Mouse (Mus musculus): ENCODE data around the gene Srrm1. TPM values are rescaled to one million over a fixed set of nuclear protein-coding genes. Genes with fewer than 3 reads are reported as not detected.
"Not testable (repeated sequence)": the region's sequence is repeated elsewhere in the genome, so short reads cannot be mapped to it uniquely, and the experiment has no call there.

Srrm1 gene
- total RNA-seq, 2 experiments from 2014 or later, result 80.5 to 144 TPM

DNA sequence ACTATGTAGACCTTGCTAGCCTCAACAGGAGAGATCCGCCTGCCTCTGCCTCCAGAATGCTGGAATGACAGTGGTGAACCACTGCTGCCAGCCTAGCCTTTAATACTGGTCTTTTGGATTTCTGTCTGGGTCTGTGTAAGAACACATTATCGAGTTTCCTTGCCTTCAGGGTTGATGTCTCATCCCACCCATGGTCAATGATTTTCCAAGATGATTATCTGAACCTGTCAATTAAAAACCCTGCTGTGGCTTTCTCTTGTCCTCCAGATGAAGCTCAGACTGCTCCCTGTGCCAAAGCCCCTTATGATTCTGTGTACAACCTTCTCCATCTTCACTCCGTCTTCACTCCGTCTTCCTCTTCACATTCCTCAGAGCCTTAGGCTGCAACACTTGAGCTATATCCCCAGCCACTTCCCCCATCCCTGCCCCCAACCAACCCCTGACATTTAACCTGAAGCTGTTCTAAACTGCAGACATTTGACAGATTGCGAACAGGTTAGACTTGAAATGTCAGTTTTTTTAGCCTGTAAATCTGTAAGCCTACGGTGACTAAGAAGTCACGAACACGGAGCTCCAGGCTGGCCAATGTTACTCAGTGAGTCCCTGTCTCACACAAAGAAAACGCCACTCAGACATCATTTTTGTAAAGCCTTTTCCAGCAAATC, 2.9 kb upstream of the Srrm1 start:
- ATAC-seq (ENCODE audit: poor library complexity, severe bottlenecking), result no peak

DNA sequence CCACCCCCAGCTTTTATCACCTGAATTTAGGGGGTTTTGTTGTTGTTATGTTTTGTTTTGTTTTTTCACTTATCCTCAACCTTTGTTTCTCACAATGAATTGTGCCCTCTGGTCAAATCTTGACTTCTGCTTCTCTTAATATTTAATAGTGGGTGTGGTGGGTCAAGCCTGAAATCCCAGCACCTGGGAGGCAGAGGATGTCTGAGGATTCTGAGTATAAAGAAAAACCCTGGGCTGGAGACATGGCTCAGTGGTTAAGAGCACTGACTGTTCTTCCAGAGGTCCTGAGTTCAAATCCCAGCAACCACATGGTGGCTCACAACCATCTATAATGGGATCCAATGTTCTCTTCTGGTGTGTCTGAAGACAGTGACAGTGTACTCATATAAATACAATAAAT, 1.6 kb upstream of the Srrm1 start:
- not testable (repeated sequence) for ATAC-seq (ENCODE audit: poor library complexity, severe bottlenecking)

DNA sequence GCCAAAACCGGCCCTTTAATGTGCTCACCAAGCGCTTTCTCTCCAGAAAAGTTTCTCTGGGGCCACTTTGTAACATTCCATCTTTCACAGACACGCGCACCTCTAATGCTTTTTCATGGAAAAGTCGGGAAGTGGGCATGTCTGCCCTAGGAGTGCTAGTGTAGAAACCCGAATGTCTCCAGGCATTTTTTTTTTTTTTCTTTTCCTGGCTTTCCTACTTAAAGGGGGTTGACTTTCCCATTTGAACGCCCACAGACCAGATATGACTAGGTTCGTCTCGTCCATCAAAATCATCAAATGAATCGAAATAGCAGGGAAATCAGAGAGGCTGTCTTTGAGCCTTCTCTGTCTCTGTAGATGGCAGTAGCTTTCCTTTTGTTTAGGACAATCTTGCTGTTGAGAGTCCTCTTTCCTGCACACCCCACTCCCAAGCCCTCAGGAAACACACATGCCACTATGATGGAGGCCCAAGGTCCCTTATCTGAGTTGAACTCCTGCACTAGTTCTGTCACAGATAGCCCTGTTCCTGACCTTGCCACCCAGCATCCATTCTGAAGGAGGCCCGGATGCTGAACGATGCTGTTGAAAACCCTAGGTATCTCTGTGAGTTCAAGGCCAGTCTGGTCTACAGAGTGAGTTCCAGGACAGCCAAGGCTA, 801 bp upstream of the Srrm1 start:
- no peak for ATAC-seq (ENCODE audit: poor library complexity, severe bottlenecking)

DNA sequence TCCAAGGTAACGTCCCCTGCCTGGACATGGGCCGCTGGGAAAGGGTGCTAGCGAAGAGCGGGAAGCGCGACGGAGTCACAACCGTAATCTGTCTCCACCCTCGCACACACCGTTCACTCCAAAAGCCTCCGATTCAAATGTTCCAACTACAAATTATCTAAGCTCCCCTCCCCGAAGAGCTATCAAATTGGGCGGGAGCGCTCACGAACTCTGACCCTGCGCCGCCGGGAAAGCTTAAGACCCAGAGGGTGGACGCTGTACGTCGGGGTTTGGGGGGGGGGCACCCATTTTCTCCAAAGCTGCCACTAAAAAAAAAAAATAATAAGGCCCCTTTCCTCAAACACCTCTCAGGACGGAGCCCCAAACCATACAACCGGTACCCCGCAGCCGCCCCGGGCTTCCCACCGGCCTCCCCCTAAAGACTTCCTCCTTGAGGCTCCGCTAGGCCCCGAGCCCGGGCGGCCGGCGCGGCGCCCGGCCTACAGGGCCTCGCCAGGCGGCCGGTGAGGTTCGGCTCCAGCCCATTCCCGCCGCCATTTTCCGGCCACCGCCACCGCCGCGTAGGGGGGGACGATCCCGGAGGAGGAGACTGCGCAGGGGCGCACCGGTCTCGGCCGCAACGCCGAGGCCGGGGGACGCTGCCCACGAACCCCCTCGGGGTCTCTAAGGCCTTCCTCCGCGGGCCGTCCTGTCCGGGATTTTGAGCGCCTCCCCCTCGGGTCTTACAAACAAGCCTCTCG, 625 bp downstream of the Srrm1 start:
- ATAC-seq (ENCODE audit: poor library complexity, severe bottlenecking), result peak; percentile 31

DNA sequence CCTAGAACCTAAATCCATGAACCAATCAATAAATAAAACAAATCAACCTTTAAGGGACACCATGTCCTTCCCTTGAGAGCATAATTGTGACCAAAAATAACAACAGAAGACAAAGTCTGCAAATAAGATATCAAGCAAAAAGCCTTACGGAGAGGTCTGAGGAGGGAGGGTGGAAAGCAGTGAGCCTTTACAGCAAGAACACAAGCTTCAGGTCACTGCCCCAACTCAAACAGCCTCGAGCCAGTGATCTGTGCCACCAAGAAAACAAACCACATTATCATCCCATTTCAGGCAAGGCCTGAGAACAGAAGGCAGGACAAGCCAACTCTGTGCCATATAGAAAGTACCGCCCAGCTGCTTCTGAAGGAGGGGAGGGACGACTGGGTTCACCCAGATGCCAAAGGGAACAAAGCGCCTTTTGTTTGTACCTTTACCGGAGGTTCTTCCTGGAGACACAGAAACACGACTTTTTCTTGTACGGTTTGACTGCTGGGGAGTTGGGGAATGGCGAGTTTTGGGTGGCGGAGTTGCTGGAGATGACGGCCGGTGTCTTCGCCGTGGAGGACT, 15.7 kb downstream of the Srrm1 start:
- ATAC-seq (ENCODE audit: poor library complexity, severe bottlenecking), result no peak

DNA sequence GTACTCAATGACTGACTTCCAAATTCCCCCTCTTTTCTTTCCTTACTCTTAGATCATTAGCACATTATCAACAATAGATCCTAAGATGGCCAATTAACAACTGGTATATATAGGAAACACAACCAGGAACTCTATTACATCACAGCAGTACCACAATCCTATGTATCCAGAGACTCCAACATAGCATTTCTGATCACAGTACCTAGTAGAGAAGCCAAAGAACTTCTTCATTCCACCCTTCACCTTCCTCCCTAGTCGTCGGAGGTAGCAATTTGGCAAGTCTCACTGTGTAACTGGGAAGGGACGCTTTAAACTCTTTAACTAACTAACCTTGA, 17.1 kb downstream of the Srrm1 start:
- ATAC-seq (ENCODE audit: poor library complexity, severe bottlenecking), result no peak

DNA sequence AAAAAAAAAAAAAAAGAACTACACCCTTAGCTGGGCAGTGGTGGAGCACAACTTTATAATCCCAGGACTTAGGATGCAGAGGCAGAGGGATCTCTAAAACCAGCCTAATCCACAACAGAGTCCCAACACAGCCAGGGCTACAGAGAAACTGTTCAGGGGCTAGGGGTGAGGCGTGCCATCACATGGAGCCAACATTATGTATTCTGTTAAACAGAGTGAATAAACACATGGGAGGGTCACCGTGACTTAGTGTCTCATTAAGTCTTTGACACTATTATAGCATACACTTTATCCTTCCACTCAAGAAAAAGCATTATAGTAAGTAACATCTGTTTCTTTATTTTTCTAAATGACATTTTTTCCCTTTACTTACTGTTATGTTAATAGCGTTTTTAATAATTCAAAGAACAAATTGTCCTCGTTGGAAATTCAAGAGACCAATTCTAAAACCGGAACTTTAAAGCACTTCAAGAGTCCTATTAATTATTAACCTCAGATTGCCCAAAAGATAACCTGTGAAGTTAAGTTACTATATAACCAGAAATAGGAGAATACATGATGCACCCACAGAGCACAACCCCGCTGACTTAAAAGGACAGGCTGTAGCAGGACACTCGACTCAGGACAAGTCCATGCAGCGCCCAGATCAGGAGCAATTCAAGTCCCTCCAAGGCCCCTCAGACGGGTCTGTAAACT, 17.6 kb downstream of the Srrm1 start:
- ATAC-seq (ENCODE audit: poor library complexity, severe bottlenecking), result no peak

DNA sequence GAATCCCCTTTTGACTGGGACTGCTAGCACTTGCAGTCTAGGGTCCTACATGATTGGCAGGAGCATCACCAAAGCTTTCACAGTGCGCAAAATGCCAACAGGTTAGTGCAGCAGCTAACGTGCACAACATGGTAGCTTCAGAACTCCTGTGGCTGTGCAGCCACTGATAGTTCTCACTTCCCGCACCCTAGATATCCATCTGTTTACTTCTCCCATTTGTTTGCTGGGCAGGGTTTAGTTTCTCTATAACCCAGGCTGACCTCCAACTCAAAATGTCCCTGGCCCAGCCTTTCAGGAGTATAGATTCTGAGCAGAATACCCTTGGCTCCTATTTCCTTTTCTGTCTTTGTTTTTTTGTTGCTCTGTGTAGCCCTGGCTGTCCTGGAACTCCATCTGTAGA, 26.7 kb downstream of the Srrm1 start:
- no peak for ATAC-seq (ENCODE audit: poor library complexity, severe bottlenecking)

DNA sequence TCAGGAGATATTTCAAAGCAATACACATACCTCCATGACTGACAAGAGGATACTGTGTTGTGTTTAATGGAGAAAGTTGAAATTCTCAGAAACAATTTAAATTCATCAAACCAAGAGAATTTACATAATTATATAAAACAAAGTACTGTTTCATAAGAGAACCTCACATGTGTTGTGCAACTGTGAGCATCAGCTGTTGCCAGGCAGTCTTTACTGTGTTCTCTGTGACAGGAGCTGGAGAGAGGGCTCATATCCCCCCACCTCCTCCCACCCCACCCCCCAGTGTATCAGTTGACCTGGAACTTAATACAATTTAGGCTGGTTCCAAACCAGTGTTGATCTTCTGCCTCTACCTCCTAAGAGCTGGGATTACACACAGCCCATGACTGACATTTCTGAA, 27.1 kb downstream of the Srrm1 start:
- no peak for ATAC-seq (ENCODE audit: poor library complexity, severe bottlenecking)

DNA sequence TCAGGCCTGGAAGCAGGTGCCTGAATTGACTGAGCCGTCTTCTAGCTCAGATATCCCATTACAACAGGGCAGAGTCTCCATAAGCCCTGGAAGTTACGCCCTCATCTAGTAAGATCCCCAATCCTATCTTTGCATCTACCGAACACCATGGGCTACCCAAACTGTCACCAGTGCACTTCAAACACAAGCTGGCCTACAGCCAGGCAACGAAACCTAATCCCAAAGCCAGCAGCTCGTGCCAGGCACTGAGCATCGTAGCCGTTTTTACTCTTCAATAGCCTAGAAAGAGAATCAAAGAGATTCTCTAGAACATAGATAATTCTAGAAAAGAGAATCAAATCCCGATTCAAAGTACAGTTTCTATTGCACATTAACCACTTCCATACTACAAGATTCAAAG, 30.1 kb downstream of the Srrm1 start:
- no peak for ATAC-seq (ENCODE audit: poor library complexity, severe bottlenecking)

DNA sequence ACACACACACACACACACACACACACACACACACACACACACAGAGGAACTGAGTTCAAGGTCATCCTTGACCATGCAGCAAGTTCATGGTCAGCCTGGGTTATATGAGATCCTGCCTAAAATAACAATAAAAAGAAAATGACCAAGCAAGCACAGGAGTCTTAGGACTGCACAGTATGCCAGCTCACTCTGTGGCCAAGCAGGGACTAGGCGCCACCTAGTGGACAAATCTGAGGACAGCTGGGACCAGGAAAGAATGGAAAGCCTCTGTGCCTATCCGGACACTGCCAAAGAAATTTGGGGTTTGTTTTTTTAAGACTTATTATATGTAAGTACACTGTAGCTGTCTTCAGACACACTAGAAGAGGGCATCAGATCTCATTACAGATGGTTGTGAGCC, 35.2 kb downstream of the Srrm1 start:
- peak; percentile 53 for ATAC-seq (ENCODE audit: poor library complexity, severe bottlenecking)

DNA sequence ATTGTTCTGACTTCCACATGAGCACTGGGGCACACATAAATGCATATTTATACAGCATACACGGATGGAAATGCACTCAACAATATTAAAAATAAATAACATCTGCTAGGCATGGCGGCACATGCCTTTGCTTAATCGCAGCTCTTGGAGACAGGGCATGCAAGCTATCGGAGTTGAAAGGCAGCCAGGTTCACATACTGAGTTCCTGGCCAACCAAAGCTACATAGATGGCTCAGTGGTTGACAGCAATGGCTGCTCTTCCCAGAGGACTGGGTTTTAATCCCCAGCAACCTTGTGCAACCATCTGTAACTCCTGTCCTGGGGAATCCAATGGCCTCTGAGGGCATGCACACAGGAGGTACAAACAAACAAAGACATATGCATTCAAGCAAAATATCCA, 35.6 kb downstream of the Srrm1 start:
- no peak for ATAC-seq (ENCODE audit: poor library complexity, severe bottlenecking)

DNA sequence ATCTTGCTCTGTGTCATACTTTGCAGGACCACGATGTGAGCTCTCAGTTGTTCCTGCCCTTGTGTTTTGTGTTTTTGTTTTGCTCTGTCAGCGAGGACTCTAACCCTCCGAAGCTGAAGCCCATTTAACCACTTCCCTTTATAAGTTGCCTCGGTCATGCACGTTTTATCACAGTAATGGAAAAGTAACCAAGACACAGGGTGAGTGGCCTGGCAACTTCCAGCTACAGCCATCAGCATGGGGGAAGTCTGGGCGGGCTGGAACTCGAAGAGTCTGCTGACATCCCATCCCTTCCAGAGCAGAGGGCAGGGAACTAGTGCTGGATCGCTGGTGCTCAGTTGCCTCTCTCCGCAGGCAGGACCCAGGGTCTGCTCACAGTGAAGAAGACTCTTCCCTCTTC, 37.8 kb downstream of the Srrm1 start:
- no peak for ATAC-seq (ENCODE audit: poor library complexity, severe bottlenecking)

DNA sequence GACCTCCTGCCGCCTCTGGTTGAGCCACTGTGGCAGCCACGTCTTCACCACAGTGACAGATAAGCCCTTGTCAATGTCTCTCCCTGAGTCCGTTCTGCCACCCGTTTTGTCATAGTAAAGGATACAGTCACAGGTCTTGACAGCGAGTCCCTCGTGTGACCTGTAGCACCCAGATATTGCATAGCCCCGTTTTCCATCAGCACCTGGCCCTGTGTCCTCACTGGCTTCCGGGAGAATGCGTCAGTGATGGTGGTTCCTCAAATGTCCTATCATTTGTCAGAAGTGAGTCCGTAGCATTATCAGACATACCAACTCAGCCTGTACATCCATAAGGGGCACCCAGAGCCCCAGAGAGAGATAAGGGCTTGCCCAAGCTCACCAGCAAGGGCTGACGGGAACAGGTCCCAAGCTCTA, 38.7 kb downstream of the Srrm1 start:
- ATAC-seq (ENCODE audit: poor library complexity, severe bottlenecking), result peak; percentile 46

DNA sequence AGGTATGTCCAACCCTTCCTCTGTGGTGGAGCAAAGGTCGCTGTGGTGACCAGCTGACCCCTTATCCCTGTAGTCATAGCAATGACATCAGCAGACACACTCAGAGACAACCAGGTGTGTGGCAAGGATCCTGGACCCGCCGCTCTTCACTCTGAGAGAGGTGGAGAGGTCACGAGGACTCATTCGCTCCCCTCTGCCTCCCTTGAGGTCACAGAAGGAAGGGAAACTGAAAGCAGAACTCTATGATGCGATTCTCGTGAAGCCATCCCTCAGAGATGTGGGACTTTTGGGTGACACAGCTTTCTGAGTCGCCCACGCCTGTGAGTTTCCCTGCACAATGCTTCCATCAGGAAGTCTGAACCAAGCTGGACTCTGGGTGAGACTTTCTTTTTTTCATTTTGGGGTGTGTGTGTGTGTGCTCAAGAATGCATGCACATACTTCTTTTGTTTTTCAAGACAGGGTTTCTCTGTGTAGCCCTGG, 39.3 kb downstream of the Srrm1 start:
- peak; percentile 82 for ATAC-seq (ENCODE audit: poor library complexity, severe bottlenecking)

DNA sequence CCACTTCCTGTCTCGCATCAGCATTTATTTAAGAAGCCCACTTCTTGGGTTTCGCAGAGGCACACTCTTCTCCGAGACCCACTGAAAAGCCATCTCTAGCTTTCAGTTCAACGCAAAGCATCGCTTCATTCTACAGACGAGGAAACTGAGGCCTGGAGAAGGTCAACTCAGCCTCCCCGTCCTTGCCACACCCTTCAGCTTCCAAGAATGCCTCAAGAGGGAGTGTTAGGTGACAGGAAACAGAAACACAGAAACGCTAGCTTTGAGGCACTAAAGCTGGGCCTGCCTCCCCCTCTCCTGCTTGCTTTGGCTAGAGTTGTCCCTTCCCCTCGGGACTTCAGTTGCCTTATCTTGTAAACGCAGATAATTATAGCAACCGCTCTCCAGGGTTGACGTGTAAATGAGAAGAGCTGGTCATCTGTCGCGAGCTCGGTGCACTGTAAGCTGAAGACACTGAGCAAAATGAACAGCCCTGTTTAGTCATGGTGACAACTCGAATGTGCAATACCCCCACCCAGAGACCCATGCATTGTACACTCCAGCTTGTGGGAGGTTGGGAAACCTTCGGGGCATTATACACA, 39.9 kb downstream of the Srrm1 start:
- ATAC-seq (ENCODE audit: poor library complexity, severe bottlenecking), result peak; percentile 34

DNA sequence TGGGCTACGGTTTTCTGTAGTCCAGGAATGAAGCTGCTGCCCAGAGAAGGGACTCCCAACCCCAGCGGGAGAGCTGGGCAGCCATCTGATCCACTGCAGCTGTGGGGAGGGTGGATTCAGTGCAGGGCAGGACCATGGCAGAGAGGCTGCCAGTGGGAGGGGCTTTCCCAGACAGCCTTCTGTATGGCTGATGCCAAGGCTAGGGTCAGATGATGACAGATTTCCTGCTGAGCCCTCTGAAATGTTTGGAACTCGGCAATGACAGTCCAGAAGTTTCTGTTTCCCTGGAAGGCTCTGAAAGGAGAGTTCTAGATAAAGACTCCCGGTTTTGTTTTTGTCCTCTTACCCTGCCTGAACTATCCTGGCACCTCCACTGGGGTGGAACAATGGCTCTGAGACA, 40.4 kb downstream of the Srrm1 start:
- ATAC-seq (ENCODE audit: poor library complexity, severe bottlenecking), result no peak

DNA sequence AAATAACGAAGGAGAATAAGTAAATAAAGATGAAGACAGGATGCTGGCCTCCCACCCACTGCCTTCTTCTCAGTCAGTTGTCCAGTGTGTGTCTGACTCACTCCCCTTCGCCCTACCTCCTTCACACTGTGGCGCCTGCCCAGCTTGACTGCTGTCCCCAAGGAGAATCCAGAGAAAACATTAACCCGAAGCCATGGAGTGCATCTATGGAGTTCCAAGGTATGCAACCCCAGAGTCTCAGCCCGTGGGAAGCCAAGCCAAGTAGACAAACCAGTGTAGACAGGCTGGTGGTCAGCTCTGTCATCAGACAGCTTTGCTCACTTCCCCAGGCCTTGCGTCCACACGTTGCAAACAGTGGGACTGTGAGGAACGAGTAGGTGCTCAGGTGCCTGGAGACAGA, 42.8 kb downstream of the Srrm1 start:
- ATAC-seq (ENCODE audit: poor library complexity, severe bottlenecking), result no peak

DNA sequence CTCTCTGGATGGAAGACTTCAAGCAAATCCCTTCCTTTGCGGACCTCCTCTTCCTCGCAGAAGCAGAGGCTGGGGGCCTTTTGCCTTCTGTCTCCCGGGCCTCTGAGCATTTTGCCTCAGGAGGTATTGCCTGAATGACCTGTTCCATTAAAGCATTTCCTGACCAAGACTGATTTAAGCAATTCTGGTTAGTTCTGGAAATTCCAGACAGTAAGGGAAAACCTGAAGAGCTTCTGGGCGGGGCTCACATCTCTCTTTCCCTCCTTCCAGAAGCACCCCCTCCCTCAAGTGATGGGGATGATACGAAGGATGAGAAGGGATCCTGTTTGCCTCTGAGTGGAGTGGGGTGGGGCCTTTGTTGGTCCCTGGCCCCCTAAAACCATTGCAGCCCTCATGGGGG, 43.4 kb downstream of the Srrm1 start:
- ATAC-seq (ENCODE audit: poor library complexity, severe bottlenecking), result no peak

DNA sequence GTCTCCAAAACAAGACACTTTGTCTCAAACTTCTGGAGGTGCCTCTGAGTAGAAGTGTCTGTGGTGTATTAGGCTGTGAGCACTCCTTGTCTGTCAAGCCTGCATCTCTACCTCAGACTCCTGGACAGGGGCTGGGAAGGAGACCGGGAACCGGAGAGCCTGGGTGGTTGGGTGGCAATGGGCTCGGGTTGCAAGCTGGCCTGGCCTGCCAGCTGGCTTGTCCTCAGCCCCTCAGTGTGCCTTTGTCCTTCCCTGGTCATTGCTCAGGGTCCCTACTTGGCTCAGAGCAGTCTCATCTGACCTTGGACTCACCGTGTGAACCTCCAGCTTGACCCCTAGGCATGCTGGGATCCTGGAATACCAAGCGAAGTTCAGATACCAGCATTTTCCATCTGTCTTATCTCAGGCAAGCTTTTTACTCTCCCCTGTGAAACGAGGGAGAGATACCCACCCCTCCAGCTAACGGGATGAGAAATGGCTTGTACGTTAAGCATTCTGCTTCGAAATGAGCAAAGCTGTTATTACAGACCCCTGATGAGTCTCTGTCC, 43.9 kb downstream of the Srrm1 start:
- no peak for ATAC-seq (ENCODE audit: poor library complexity, severe bottlenecking)

Data from megakaryocyte, adult 5-6 weeks (primary cell).